Mouse (Mus musculus) lung, postnatal 0 days (tissue): ENCODE measurements around the gene Dcst1. TPM values are rescaled to one million over a fixed set of nuclear protein-coding genes. Genes with fewer than 3 reads are reported as not detected.
A peak's percentile ranks its signal among the peaks of the same experiment; 100 is the strongest.

Source experiments
- ATAC-seq: fragments of 200-750 bp; cut with Nextera tagmentation; 2 replicates; pipeline ENCODE4 v1.8.0; 2017; ENCODE audit warnings: moderate library complexity
- DNase-seq: peaks from one replicate; pipeline ENCODE4 v3.0.0-alpha.2; 2016; ENCODE audit warnings: low spot score
- H3K27ac ChIP-seq: fragments of 300-500 bp; sonication (generic); 2 replicates; pipeline ENCODE4 v1.5.1; 2014; ENCODE audit warnings: antibody characterized with exemption, mild to moderate bottlenecking, low read length, mixed read lengths
- H3K27me3 ChIP-seq: fragments of 300-500 bp; sonication (generic); replicated peaks from 2 replicates; pipeline ENCODE4 v1.6.1; 2014; ENCODE audit warnings: low read length, mixed read lengths; ENCODE audit not compliant: insufficient read depth
- H3K36me3 ChIP-seq: fragments of 300-500 bp; sonication (generic); 2 replicates; pipeline ENCODE4 v1.6.1; 2014; ENCODE audit warnings: low read length, mixed read lengths; ENCODE audit not compliant: insufficient read depth
- H3K4me1 ChIP-seq: fragments of 300-500 bp; sonication (generic); 2 replicates; pipeline ENCODE4 v1.6.1; 2014; ENCODE audit warnings: antibody characterized with exemption, low read depth, low read length, mixed read lengths; ENCODE audit not compliant: insufficient read depth
- H3K4me2 ChIP-seq: fragments of 300-500 bp; sonication (generic); replicated peaks from 2 replicates; pipeline ENCODE4 v1.6.1; 2014; ENCODE audit warnings: low read depth, mild to moderate bottlenecking, low read length, moderate library complexity, mixed read lengths
- H3K4me3 ChIP-seq: fragments of 300-500 bp; sonication (generic); 2 replicates; pipeline ENCODE4 v1.5.1; 2014; ENCODE audit warnings: low read depth, low read length
- H3K9ac ChIP-seq: fragments of 300-500 bp; sonication (generic); replicated peaks from 2 replicates; pipeline ENCODE4 v1.6.1; 2014; ENCODE audit warnings: low read depth, mild to moderate bottlenecking
- H3K9me3 ChIP-seq: fragments of 300-500 bp; sonication (generic); 2 replicates; pipeline ENCODE4 v1.6.1; 2016; ENCODE audit warnings: low read length, mixed read lengths
- CTCF ChIP-seq: IDR thresholded peaks from 2 replicates; pipeline ENCODE4 v1.5.1; 2016; ENCODE audit warnings: antibody characterized with exemption, mild to moderate bottlenecking
- EP300 ChIP-seq: IDR thresholded peaks from 2 replicates; pipeline ENCODE4 v1.6.1; 2016; ENCODE audit warnings: antibody characterized with exemption, mild to moderate bottlenecking, control low read depth
- WGBS: fragments of 180-500 bp; shearing (Covaris S2); extraction: QIAGEN DNeasy Blood & Tissue Kit; methylation state at CpG from one replicate; pipeline ENCODE4 v1.1.7; 2014; 5-methylcytosine and 5-hydroxymethylcytosine counted together
- polyA plus RNA-seq: library from polyadenylated mRNA; unstranded; fragments of >200 nt; fragmentation: Nextera tagmentation; extraction: Ambion mirVana; gene quantifications from 2 replicates; pipeline ENCODE4 v1.2.1, GENCODE M21; 2015

The Dcst1 gene
- polyA plus RNA-seq, 1 experiment from 2014 or later, result 0.11 TPM

DNA sequence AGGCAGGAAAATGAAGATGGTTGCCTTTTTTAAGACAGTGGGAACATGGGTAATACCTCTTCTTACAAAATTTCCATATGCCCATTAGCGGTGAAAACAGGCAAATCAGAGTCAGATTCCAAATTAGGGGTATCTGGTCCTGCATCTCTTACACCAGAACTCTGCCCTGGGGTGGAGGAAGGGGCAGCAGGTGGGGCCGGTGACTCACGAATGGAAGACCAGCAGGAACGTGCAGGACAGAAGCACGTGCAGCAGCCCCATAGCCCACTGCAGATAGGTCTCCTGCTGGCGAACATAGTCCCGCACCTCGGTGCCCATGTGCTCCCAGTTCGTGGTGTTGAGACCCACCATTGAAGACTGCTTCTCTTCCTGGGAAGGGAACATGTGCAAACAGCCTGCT, 9.0 kb downstream of the Dcst1 start:
- no peaks in the 10 kb centered on the region for H3K9me3 ChIP-seq
- H3K4me2 ChIP-seq, result no peak overlapping the region
- H3K27me3 ChIP-seq, result no peaks in the 10 kb centered on the region
- H3K27ac ChIP-seq, result no peak overlapping the region
- H3K36me3 ChIP-seq, result no peaks in the 10 kb centered on the region
- no peak overlapping the region for H3K9ac ChIP-seq
- ATAC-seq (no peak), DNase-seq (no peak)
- H3K4me3 ChIP-seq, result no peak overlapping the region
- H3K4me1 ChIP-seq, result no peaks in the 10 kb centered on the region
- no peak for TF ChIP-seq EP300
- no peak for TF ChIP-seq CTCF
- WGBS, result 62% methylated on average over 9 of the region's 9 CpGs

- no peak for DNase-seq
- no peak for ATAC-seq
- no peak overlapping the region for H3K27ac ChIP-seq
- H3K9me3 ChIP-seq, result no peaks in the 10 kb centered on the region
- H3K4me3 ChIP-seq, result no peak overlapping the region
- H3K27me3 ChIP-seq, result no peaks in the 10 kb centered on the region
- H3K4me1 ChIP-seq, result no peaks in the 10 kb centered on the region
- no peaks in the 10 kb centered on the region for H3K36me3 ChIP-seq
- no peak overlapping the region for H3K4me2 ChIP-seq
- no peak for TF ChIP-seq EP300
- no peak for TF ChIP-seq CTCF
- 70% methylated on average over 6 of the region's 6 CpGs for WGBS
- H3K9ac ChIP-seq, result no peak overlapping the region
Measured at GRCm38 (mm10) chr3:89355512-89355902, 9.5 kb downstream of the Dcst1 start.

GRCm38 (mm10) chr3:89354816-89355511, 10.1 kb downstream of the Dcst1 start:
- Histone ChIP-seq H3K4me2 (no peak overlapping the region), H3K4me3 (no peak overlapping the region), H3K27ac (no peak overlapping the region), H3K9me3 (no peaks in the 10 kb centered on the region), H3K36me3 (no peaks in the 10 kb centered on the region), H3K9ac (no peak overlapping the region), H3K27me3 (no peaks in the 10 kb centered on the region), H3K4me1 (no peaks in the 10 kb centered on the region)
- ATAC-seq, result peak; percentile 85
- peak; percentile 94 for DNase-seq
- 12% methylated on average over 5 of the region's 5 CpGs for WGBS
- TF ChIP-seq CTCF, result peak; percentile 95
- TF ChIP-seq EP300, result peak; percentile 81

GRCm38 (mm10) chr3:89351271-89351670, 13.8 kb downstream of the Dcst1 start:
- 52% methylated on average over 5 of the region's 5 CpGs for WGBS
- Histone ChIP-seq H3K27ac (no peak overlapping the region), H3K9ac (no peak overlapping the region), H3K9me3 (no peaks in the 10 kb centered on the region), H3K36me3 (no peaks in the 10 kb centered on the region), H3K4me1 (no peaks in the 10 kb centered on the region), H3K27me3 (no peaks in the 10 kb centered on the region), H3K4me2 (no peak overlapping the region), H3K4me3 (no peak overlapping the region)
- ATAC-seq, result no peak
- TF ChIP-seq EP300 (no peak), CTCF (no peak)
- no peak for DNase-seq

- peak; percentile 87 for ATAC-seq
Measured at GRCm38 (mm10) chr3:89349869-89350501, 15.1 kb downstream of the Dcst1 start, which contains the start of gene Adam15. TSS of gene Adam15 (minus strand) at chr3:89349996.

More at GRCm38 (mm10) chr3:89349869-89350501, 15.1 kb downstream of the Dcst1 start, which contains the start of gene Adam15:
- peak within 1 kb of the TSS; percentile 94 for H3K4me2 ChIP-seq
- 0 out of 2 replicates have a peak, but pooled peaks cover 3% of the 10 kb centered on the region for H3K36me3 ChIP-seq
- H3K9me3 ChIP-seq, result no peaks in the 10 kb centered on the region
- peak within 1 kb of the TSS; percentile 83 for H3K27ac ChIP-seq
- peak; percentile 87 for DNase-seq
- H3K9ac ChIP-seq, result peak within 1 kb of the TSS; percentile 70
- H3K27me3 ChIP-seq, result no peaks in the 10 kb centered on the region
- WGBS, result under 1% methylated on average over 58 of the region's 59 CpGs
- TF ChIP-seq CTCF (no peak), EP300 (no peak)
- no peaks in the 10 kb centered on the region for H3K4me1 ChIP-seq
- peak within 1 kb of the TSS; percentile 69 for H3K4me3 ChIP-seq
